Mouse (Mus musculus) layer of hippocampus, adult 6 months (tissue): ENCODE measurements around the gene Gm3893. TPM values are rescaled to one million over a fixed set of nuclear protein-coding genes. Genes with fewer than 3 reads are reported as not detected.

Experiments
- long read RNA-seq, 2 experiments: library from polyadenylated mRNA; unstranded; transcript quantifications; one replicate each; pipeline ENCODE4 v2.0.0; 2019 to 2020
- polyA plus RNA-seq: library from polyadenylated mRNA; unstranded; fragments of <200 nt; fragmentation: Nextera tagmentation; gene quantifications from 2 replicates; pipeline ENCODE4 v1.2.3, GENCODE M21; 2021

Gene Gm3893
- not detected in 2 replicates for polyA plus RNA-seq
- long read RNA-seq, experiment 1, result 0 reads
- long read RNA-seq, experiment 2, result 0 reads

GRCm38 (mm10) chr4:42090907-42091306, at the start of gene Gm3893:
TSS of gene Gm3893 (plus strand) at chr4:42091207.

GRCm38 (mm10) chr4:42114517-42114916, 23.5 kb downstream of the Gm3893 start, which contains the start of gene Gm13304:
TSS of gene Gm13304 (plus strand) at chr4:42114817.

Other genes with a start within 250 kb of the Gm3893 start
- not detected in 2 replicates for gene Gm21541, start 187.6 kb upstream of the Gm3893 start, polyA plus RNA-seq
- gene Gm20878, start 149.6 kb upstream of the Gm3893 start, polyA plus RNA-seq, result 5.8 and 6.8 TPM in 2 replicates
- gene Fam205a4, start 125.1 kb upstream of the Gm3893 start, polyA plus RNA-seq, result 0.38 and 1.1 TPM in 2 replicates
- gene Gm21093, start 56.5 kb upstream of the Gm3893 start, polyA plus RNA-seq, result 0.94 and 1.6 TPM in 2 replicates
- gene Gm13304, start 23.6 kb downstream of the Gm3893 start, polyA plus RNA-seq, result 7.3 TPM in 1 of 2 replicates, not detected in the other
- gene Gm13306, start 62.2 kb downstream of the Gm3893 start, polyA plus RNA-seq, result 3.3 and 3.7 TPM in 2 replicates
- gene Gm13305, start 77.4 kb downstream of the Gm3893 start, polyA plus RNA-seq, result 0.94 and 1.3 TPM in 2 replicates
- gene Gm10600, start 149.4 kb downstream of the Gm3893 start, polyA plus RNA-seq, result 1.2 TPM in 1 of 2 replicates, not detected in the other
- not detected in 2 replicates for gene Ccl21b, start 164.6 kb downstream of the Gm3893 start, polyA plus RNA-seq
- gene Gm21953, start 203.1 kb downstream of the Gm3893 start, polyA plus RNA-seq, result 1.7 TPM in 1 of 2 replicates, not detected in the other
- 0.31 TPM in 1 of 2 replicates, not detected in the other for gene Fam205a3, start 227.1 kb downstream of the Gm3893 start, polyA plus RNA-seq